Comparison of ENCODE assay signal across 27 mouse cellular contexts in genomic region chr2:135187659-135188058, GRCm38 (mm10).
DNase-seq lines count a peak whose midpoint lies in the region; ATAC-seq lines count a peak whose summit lies in the region.
"Had no signal": no experiment of that assay in that cellular context is flagged by ENCODE, and none has a peak within 500 bp of the region (broad histone marks: within the 10 kb centered on the region; RNA-seq: fewer than 3 reads in every experiment).

No protein-coding gene starts in this region.

- no peaks in the 10 kb centered on the region for H3K27me3 ChIP-seq in hindbrain, embryonic 14.5 days (ENCODE audit: control insufficient read depth, insufficient read depth, low read length)
- no peaks in the 10 kb centered on the region for H3K27me3 ChIP-seq in hindbrain, embryonic 16.5 days (replicated peaks; ENCODE audit: control insufficient read depth, insufficient read depth, low read length)
- no peaks in the 10 kb centered on the region for H3K27me3 ChIP-seq in kidney, embryonic 15.5 days
- H3K27me3 ChIP-seq in neural tube, embryonic 13.5 days, result no peaks in the 10 kb centered on the region
- H3K27me3 ChIP-seq in neural tube, embryonic 15.5 days (replicated peaks), result no peaks in the 10 kb centered on the region
- H3K27me3 ChIP-seq: forebrain, embryonic 12.5 days; heart, embryonic 12.5 days had no signal

- H3K4me2 ChIP-seq in hindbrain, embryonic 14.5 days (replicated peaks), result no peak overlapping the region
- H3K4me2 ChIP-seq in hindbrain, embryonic 16.5 days (ENCODE audit: low read length), result no peak overlapping the region
- H3K4me2 ChIP-seq in kidney, embryonic 15.5 days, result no peak overlapping the region
- H3K4me2 ChIP-seq in neural tube, embryonic 13.5 days, result no peak overlapping the region
- no peak overlapping the region for H3K4me2 ChIP-seq in neural tube, embryonic 15.5 days
- H3K4me2 ChIP-seq: forebrain, embryonic 12.5 days; heart, embryonic 12.5 days had no signal

- no peak for ATAC-seq in hindbrain, embryonic 14.5 days (ENCODE audit: low FRiP score)
- ATAC-seq in hindbrain, embryonic 16.5 days, result no peak
- ATAC-seq in kidney, embryonic 15.5 days (replicated peaks; ENCODE audit: low FRiP score), result no peak
- ATAC-seq in neural tube, embryonic 13.5 days (ENCODE audit: low read depth), result no peak
- ATAC-seq in neural tube, embryonic 15.5 days (ENCODE audit: low FRiP score), result no peak
- ATAC-seq: CD4-positive, CD25-positive, alpha-beta regulatory T cell, adult 4 months; hindbrain, postnatal 0 days had no signal

- no peak for DNase-seq in hindbrain, embryonic 14.5 days (ENCODE audit: low spot score)
- DNase-seq in kidney, postnatal 14 days, result no peak
- DNase-seq in right cerebral cortex, postnatal 4 days, result no peak
- DNase-seq: adrenal gland, postnatal 25 days; cerebellum, adult 2 months; cerebellum, postnatal 14 days; heart, adult 2 months; heart, postnatal 4 days; kidney, adult 11 months; kidney, postnatal 25 days; liver; lung, adult 2 months; lung, postnatal 10 days; retina, postnatal 1 day; right cerebral cortex, postnatal 14 days; thymus, postnatal 14 days had no signal

- H3K36me3 ChIP-seq in hindbrain, embryonic 14.5 days (replicated peaks; ENCODE audit: control insufficient read depth, insufficient read depth), result no peaks in the 10 kb centered on the region
- no peaks in the 10 kb centered on the region for H3K36me3 ChIP-seq in hindbrain, embryonic 16.5 days (ENCODE audit: control insufficient read depth, insufficient read depth, low read length)
- H3K36me3 ChIP-seq in kidney, embryonic 15.5 days, result no peaks in the 10 kb centered on the region
- H3K36me3 ChIP-seq in neural tube, embryonic 13.5 days, result no peaks in the 10 kb centered on the region
- H3K36me3 ChIP-seq in neural tube, embryonic 15.5 days, result no peaks in the 10 kb centered on the region
- H3K36me3 ChIP-seq: forebrain, embryonic 12.5 days; heart, embryonic 12.5 days had no signal

- H3K9ac ChIP-seq in hindbrain, embryonic 14.5 days, result no peak overlapping the region
- H3K9ac ChIP-seq in hindbrain, embryonic 16.5 days (ENCODE audit: low read depth, low read length), result no peak overlapping the region
- no peak overlapping the region for H3K9ac ChIP-seq in kidney, embryonic 15.5 days
- H3K9ac ChIP-seq in neural tube, embryonic 13.5 days, result no peak overlapping the region
- no peak overlapping the region for H3K9ac ChIP-seq in neural tube, embryonic 15.5 days (replicated peaks)
- H3K9ac ChIP-seq: forebrain, embryonic 12.5 days; heart, embryonic 12.5 days; liver, embryonic 14.5 days had no signal

- 0 out of 2 replicates have a peak, but pooled peaks cover 6% of the 10 kb centered on the region for H3K4me1 ChIP-seq in hindbrain, embryonic 14.5 days (replicated peaks; ENCODE audit: control insufficient read depth, insufficient read depth, low read length)
- no peaks in the 10 kb centered on the region for H3K4me1 ChIP-seq in hindbrain, embryonic 16.5 days (ENCODE audit: control insufficient read depth, insufficient read depth, low read depth, low read length)
- no peaks in the 10 kb centered on the region for H3K4me1 ChIP-seq in kidney, embryonic 15.5 days
- H3K4me1 ChIP-seq in neural tube, embryonic 13.5 days (replicated peaks), result peaks cover 15% of the 10 kb centered on the region
- peaks cover 8% of the 10 kb centered on the region for H3K4me1 ChIP-seq in neural tube, embryonic 15.5 days
- H3K4me1 ChIP-seq: heart, embryonic 12.5 days had no signal

- WGBS in hindbrain, embryonic 14.5 days, result 52% methylated on average over 6 of the region's 6 CpGs
- WGBS in hindbrain, embryonic 16.5 days, result 57% methylated on average over 6 of the region's 6 CpGs
- WGBS in kidney, embryonic 15.5 days, result 73% methylated on average over 6 of the region's 6 CpGs
- WGBS in neural tube, embryonic 13.5 days, result 51% methylated on average over 6 of the region's 6 CpGs
- 37% methylated on average over 6 of the region's 6 CpGs for WGBS in neural tube, embryonic 15.5 days

- H3K4me3 ChIP-seq in hindbrain, embryonic 14.5 days (replicated peaks; ENCODE audit: low read length), result no peak overlapping the region
- H3K4me3 ChIP-seq in hindbrain, embryonic 16.5 days (ENCODE audit: low read length), result no peak overlapping the region
- no peak overlapping the region for H3K4me3 ChIP-seq in kidney, embryonic 15.5 days (replicated peaks)
- H3K4me3 ChIP-seq in neural tube, embryonic 13.5 days, result no peak overlapping the region
- H3K4me3 ChIP-seq in neural tube, embryonic 15.5 days (replicated peaks), result no peak overlapping the region
- H3K4me3 ChIP-seq: erythroblast, embryonic 14.5 days; forebrain, embryonic 12.5 days; heart, adult 2 months; heart, embryonic 12.5 days had no signal

- no peaks in the 10 kb centered on the region for H3K9me3 ChIP-seq in hindbrain, embryonic 14.5 days (ENCODE audit: control insufficient read depth, low read length)
- no peaks in the 10 kb centered on the region for H3K9me3 ChIP-seq in hindbrain, embryonic 16.5 days (ENCODE audit: control insufficient read depth, low read length)
- H3K9me3 ChIP-seq in kidney, embryonic 15.5 days (replicated peaks), result no peaks in the 10 kb centered on the region
- no peaks in the 10 kb centered on the region for H3K9me3 ChIP-seq in neural tube, embryonic 13.5 days
- no peaks in the 10 kb centered on the region for H3K9me3 ChIP-seq in neural tube, embryonic 15.5 days (replicated peaks)
- H3K9me3 ChIP-seq: forebrain, embryonic 12.5 days; heart, embryonic 12.5 days had no signal

- H3K27ac ChIP-seq in hindbrain, embryonic 14.5 days, result 0 out of 2 replicates have a peak overlapping the region, but pooled peaks have one; percentile 34
- no peak overlapping the region for H3K27ac ChIP-seq in hindbrain, embryonic 16.5 days (ENCODE audit: low read depth, low read length)
- 0 out of 2 replicates have a peak overlapping the region, but pooled peaks have one; percentile 13 for H3K27ac ChIP-seq in kidney, embryonic 15.5 days
- H3K27ac ChIP-seq in neural tube, embryonic 13.5 days (replicated peaks), result peak overlapping the region; percentile 54; the same call in 1 of the 2 replicates
- H3K27ac ChIP-seq in neural tube, embryonic 15.5 days (replicated peaks), result no peak overlapping the region
- H3K27ac ChIP-seq: forebrain, embryonic 12.5 days; heart, adult 2 months; hindbrain, postnatal 0 days; liver, embryonic 14.5 days; macrophage had no signal

Comparison
In these comparisons a context has a peak if more than half of its experiments do, and no peak if none do; other contexts are left out.
1. H3K27ac ChIP-seq: peak in hindbrain, embryonic 14.5 days (single experiment), kidney, embryonic 15.5 days (single experiment) and neural tube, embryonic 13.5 days (single experiment); none in hindbrain, embryonic 16.5 days (single experiment) and neural tube, embryonic 15.5 days (single experiment).